Mouse (Mus musculus) small intestine, adult 2 months (tissue): ENCODE data around the gene Ccdc82. TPM values are rescaled to one million over a fixed set of nuclear protein-coding genes. Genes with fewer than 3 reads are reported as not detected.
A peak's percentile ranks its signal among the peaks of the same experiment; 100 is the strongest.

Experiments
- H3K27ac ChIP-seq: fragments of 200-500 bp; 2 replicates; pipeline ENCODE4 v1.5.1; 2012; ENCODE audit warnings: low read depth, low read length, control low read depth, inconsistent platforms; ENCODE audit not compliant: insufficient read depth
- H3K27me3 ChIP-seq: fragments of 200-500 bp; 2 replicates; pipeline ENCODE4 v1.6.1; 2012; ENCODE audit warnings: mild to moderate bottlenecking, moderate library complexity, low read length, inconsistent platforms; ENCODE audit not compliant: control insufficient read depth, insufficient read depth
- H3K36me3 ChIP-seq: fragments of 200-500 bp; 2 replicates; pipeline ENCODE4 v1.6.1; 2012; ENCODE audit warnings: mild to moderate bottlenecking, low read length, control low read depth, inconsistent platforms; ENCODE audit not compliant: control insufficient read depth, insufficient read depth
- H3K4me1 ChIP-seq: fragments of 200-500 bp; 2 replicates; pipeline ENCODE4 v1.6.1; 2012; ENCODE audit warnings: low read length, inconsistent platforms, mixed read lengths; ENCODE audit not compliant: control insufficient read depth, insufficient read depth, insufficient read length
- H3K4me3 ChIP-seq: fragments of 200-500 bp; 2 replicates; pipeline ENCODE4 v1.5.1; 2012; ENCODE audit warnings: low read depth, mild to moderate bottlenecking, control low read depth, inconsistent platforms, low read length, moderate library complexity
- CTCF ChIP-seq: fragments of 200-500 bp; IDR thresholded peaks from 2 replicates; pipeline ENCODE4 v1.5.1; 2012; ENCODE audit warnings: low read depth, mild to moderate bottlenecking, control low read depth, inconsistent platforms, low read length, moderate library complexity, mixed read lengths; ENCODE audit not compliant: insufficient replicate concordance, insufficient read length; ENCODE audit errors: extremely low read depth
- POLR2A ChIP-seq: fragments of 200-500 bp; IDR thresholded peaks from 2 replicates; pipeline ENCODE4 v1.6.1; 2012; ENCODE audit warnings: low read depth, mild to moderate bottlenecking, control low read depth, inconsistent platforms, low read length, moderate library complexity
- WGBS: fragments of 180-500 bp; shearing (Covaris S2); methylation state at CpG from one replicate; pipeline ENCODE4 v1.1.7; 2018; 5-methylcytosine and 5-hydroxymethylcytosine counted together
- polyA plus RNA-seq: library from polyadenylated mRNA; depleted of rRNA; stranded (reverse); fragments of >200 nt; gene quantifications from 2 replicates; pipeline ENCODE4 v1.2.3, GENCODE M21; 2012

Gene Ccdc82
- polyA plus RNA-seq, 1 experiment = 4.1 TPM

- 0 out of 2 replicates have a peak, but pooled peaks cover 2% of the 10 kb centered on the region for H3K36me3 ChIP-seq
- no peak for TF ChIP-seq CTCF
- no peak for TF ChIP-seq POLR2A
- no peak overlapping the region for H3K27ac ChIP-seq
- no peaks in the 10 kb centered on the region for H3K27me3 ChIP-seq
- no peak overlapping the region for H3K4me3 ChIP-seq
- H3K4me1 ChIP-seq = no peaks in the 10 kb centered on the region
- WGBS = 75% methylated on average over 3 of the region's 3 CpGs
Measured at GRCm38 (mm10) chr9:13260980-13261379, 14.2 kb downstream of the Ccdc82 start.

- TF ChIP-seq CTCF (no peak), POLR2A (no peak)
- Histone ChIP-seq H3K4me1 (no peaks in the 10 kb centered on the region), H3K36me3 (peaks cover 4% of the 10 kb centered on the region), H3K27me3 (no peaks in the 10 kb centered on the region), H3K4me3 (no peak overlapping the region), H3K27ac (no peak overlapping the region)
- WGBS = 86% methylated on average over 1 of the region's 1 CpGs
Measured at GRCm38 (mm10) chr9:13273219-13273618, 26.5 kb downstream of the Ccdc82 start.

DNA sequence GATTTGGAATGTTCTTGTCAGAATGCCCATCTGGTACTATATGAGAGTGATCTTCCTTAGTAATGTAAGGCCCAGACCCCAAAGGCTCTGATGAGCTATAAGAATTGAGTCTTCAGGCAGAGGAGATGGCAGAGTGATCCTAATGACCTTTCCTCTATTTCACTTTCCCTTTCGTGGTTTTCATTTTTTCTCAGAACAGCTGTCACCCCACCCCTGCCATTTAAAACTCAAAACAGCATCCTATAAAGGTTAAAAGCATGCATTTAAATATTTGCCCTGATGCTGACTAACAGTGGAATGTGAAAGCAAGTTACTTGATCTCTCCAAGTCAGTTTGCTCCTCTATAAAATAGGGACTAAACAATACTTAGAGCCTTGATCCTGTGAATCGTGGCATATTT, 40.7 kb downstream of the Ccdc82 start:
- Histone ChIP-seq H3K27ac (no peak overlapping the region), H3K4me3 (no peak overlapping the region), H3K4me1 (no peaks in the 10 kb centered on the region), H3K27me3 (no peaks in the 10 kb centered on the region), H3K36me3 (peaks cover 4% of the 10 kb centered on the region; the same call in 1 of the 2 replicates)
- TF ChIP-seq POLR2A (no peak), CTCF (no peak)
- WGBS = 55% methylated on average over 2 of the region's 2 CpGs

GRCm38 (mm10) chr9:13296274-13297121, 49.7 kb downstream of the Ccdc82 start:
- under 1% methylated on average over 28 of the region's 28 CpGs for WGBS
- Histone ChIP-seq H3K27me3 (no peaks in the 10 kb centered on the region), H3K4me1 (peaks cover 8% of the 10 kb centered on the region), H3K4me3 (peak overlapping the region; percentile 88), H3K36me3 (no peaks in the 10 kb centered on the region), H3K27ac (peak overlapping the region; percentile 75)
- TF ChIP-seq POLR2A (peak; percentile 46; the same call in 1 of the 2 replicates), CTCF (peak; percentile 65)

DNA sequence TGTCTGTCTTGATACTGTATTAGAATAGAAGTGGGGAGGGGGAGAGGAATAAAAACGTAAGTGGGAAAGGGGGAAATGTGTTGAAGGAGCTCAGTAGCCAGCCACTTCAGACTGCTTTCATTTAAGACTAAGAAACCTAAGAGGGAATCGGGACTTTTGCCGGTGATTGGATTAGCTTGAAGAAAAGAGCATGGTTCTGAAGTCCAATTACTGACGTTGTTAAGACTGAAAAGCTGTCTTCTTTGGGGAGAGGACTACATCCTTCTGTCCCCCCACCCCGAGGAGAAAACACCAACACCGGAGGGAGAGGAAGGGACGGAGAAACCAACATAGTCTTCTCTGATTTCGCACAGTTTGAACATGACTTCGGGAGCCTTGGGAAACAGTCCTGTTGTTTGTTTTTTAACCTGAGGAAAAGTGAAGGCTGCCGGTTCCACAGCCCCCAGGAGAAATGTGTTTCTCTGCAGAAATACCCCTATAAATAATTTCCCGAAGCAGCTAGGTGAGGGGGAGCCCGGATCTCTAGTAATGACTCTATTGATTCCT, 50.4 kb downstream of the Ccdc82 start:
- no peaks in the 10 kb centered on the region for H3K36me3 ChIP-seq
- TF ChIP-seq CTCF = no peak
- no peak for TF ChIP-seq POLR2A
- H3K27ac ChIP-seq = peak overlapping the region; percentile 34
- peaks cover 10% of the 10 kb centered on the region for H3K4me1 ChIP-seq
- peak overlapping the region; percentile 88 for H3K4me3 ChIP-seq
- WGBS = under 1% methylated on average over 12 of the region's 12 CpGs
- H3K27me3 ChIP-seq = no peaks in the 10 kb centered on the region

DNA sequence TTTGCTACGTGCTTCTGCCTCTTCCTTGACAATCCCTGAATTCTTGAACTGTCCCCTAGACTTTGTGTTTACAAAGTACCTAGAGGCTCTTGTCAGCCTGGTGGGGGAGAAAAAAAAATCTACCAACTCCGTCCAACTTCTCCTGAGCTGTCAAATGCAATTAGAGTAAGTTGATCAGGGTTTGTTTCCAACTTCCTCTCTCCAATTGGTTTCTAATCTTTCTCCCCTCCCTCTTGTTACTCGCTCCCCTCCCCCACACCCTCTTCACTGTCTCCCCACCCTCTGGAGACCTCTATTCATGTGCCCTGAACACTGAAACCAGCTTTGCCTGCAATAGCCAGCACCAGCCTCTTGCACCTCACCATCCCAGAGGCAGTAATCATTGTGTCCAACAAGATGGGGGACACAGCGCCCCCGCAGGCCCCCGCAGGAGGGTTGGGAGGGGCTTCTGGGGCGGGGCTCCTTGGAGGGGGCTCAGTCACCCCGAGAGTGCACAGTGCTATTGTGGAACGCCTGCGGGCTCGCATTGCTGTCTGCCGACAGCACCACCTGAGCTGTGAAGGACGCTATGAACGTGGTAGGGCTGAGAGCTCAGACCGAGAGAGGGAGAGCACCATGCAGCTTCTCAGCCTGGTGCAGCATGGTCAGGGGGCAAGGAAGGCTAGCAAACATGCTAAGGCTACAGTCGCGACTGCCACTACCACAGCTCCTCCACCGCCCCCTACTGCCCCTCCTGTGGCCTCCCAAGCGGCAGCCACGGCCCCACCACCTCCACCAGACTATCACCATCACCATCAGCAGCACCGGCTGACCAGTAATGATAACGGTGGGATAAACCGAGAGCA, 51.1 kb downstream of the Ccdc82 start, which contains the start of gene Maml2:
TSS of gene Maml2 (plus strand) at position 290 of the 845 bp plus-strand sequence.
- WGBS = 3% methylated on average over 23 of the region's 23 CpGs
- H3K36me3 ChIP-seq = no peaks in the 10 kb centered on the region
- peaks cover 10% of the 10 kb centered on the region for H3K4me1 ChIP-seq
- no peaks in the 10 kb centered on the region for H3K27me3 ChIP-seq
- TF ChIP-seq POLR2A = no peak
- TF ChIP-seq CTCF = peak; percentile 17; the same call in 1 of the 2 replicates
- H3K4me3 ChIP-seq = peak within 1 kb of the TSS; percentile 88
- peak within 1 kb of the TSS; percentile 40 for H3K27ac ChIP-seq
